Mouse (Mus musculus) frontal cortex, adult (tissue): Measurements from ENCODE around the gene Mtch2.
A peak's percentile ranks its signal among the peaks of the same experiment; 100 is the strongest.
"Not testable (repeated sequence)": the region's sequence is repeated elsewhere in the genome, so short reads cannot be mapped to it uniquely, and the experiment has no call there.

Experiments
- ATAC-seq: cut with Nextera tagmentation; 2 replicates; pipeline ENCODE4 v1.9.2; 2017; ENCODE audit warnings: mild to moderate bottlenecking, moderate library complexity, mixed read lengths; ENCODE audit not compliant: low TSS enrichment

Mtch2 gene

DNA sequence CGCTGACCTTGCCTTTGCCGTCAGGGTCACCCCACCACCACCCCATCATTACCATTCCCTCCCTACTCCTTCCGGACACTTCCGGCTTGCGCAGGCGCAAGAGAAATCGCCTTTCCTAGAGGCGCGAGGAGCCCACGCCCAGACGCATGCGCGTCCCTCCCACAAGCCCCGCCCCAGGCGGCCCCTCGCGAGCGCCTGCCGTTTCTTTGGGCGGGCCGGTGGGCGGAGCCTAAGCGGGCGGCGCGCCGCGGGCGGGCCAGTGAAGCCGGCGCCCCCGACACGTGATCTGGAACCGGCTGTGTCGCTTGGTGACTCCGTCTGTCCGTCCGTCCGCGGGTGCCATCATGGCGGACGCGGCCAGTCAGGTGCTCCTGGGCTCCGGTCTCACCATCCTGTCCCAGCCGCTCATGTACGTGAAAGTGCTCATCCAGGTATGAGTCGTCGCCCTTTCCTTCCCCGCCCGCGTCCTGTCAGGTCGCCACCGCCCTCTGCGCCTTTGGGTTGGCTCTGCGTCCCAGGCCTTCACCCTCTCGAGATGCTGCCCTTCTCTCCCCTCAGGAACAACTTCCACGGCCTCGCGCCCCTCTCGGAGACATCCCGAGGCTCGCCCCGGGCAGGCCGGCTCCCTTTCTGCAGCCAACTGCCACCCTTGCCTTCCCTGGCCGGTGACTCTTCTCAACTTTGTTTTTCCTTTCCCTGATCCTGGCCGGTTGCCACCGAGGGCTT, at the start of gene Mtch2:
Mtch2 (plus strand) TSS at position 201 of the 726 bp plus-strand sequence.
- ATAC-seq = peak; percentile 86

DNA sequence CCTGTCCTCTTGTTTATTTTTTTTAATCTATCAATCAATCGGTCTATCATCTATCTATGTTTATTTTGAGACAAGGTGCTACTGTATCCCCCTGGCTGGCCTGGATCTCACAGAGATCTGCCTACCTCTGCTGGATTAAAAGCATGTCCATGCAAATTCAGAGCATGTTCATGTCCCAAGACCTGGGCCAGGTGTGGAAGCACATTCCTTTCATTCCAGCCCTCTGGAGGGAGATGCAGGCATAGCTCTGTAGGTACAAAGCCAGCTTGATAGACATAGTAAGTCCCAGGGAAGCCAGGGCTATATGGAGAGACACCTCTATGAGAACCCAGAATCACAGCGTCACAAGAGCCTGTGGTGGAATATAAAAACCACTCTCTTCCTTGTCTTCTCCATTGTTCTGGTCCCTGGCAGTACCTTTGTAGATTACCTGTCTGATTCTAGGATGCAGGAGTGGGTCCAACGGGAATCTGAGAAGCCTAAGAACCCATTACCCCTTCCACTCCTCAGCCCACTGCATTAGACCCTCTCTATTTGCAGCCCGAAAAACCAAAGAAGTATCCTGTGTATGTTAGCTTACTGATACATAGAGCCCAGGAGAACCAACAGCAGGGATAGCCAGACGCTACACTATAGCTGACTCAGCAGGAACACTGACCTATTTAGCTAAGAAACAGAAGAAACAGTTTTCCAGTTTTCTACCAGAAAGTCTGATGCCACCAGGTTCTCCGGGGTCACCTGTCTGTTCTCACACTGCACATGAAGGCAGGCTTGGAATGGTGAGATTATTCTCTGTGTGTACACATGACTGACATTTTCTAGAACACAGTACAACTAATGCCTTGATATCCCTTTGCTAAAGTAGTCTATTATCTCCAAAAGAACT, 38.5 kb upstream of the Mtch2 start:
- peak; percentile 33; the same call in 1 of the 2 replicates for ATAC-seq

DNA sequence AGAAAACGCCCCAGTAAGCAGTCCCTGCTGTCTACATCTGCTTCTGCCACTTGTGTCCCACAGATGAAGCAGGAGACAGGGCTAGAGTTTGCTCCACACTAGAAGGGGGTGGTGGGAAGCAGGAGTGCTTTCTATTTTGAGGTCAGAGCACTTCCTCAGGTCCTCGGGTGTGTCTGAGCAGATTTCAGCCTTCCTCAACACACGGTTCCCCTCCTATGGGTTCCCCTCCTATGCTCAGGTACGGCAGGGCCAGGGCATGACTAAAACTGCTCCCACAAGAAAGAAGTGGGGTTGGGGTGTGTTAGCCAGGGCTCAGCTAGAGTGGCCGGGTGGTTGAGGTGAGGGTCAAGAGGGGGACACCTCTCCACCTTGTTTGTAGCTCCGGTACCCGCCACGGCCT, 36.2 kb upstream of the Mtch2 start:
- ATAC-seq = no peak

DNA sequence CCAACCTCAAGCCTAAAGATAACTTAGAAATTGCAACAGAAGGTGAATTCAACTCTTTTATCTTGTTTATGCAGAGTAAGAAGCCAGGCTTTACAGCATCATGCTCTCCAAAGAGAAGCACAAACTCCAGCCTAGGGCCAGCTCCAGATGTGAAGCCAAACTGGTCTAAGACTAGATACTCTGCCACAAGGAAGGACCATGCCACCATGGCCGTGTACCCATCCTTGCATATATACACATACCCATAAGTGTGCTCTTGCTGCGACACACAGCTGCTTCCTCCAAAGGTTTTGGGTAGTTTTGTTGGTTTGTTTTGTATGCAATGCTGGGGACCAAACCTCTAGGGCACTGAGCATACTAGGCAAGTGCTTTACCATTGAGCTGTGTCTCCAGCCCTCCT, 31.7 kb upstream of the Mtch2 start:
- no peak for ATAC-seq

DNA sequence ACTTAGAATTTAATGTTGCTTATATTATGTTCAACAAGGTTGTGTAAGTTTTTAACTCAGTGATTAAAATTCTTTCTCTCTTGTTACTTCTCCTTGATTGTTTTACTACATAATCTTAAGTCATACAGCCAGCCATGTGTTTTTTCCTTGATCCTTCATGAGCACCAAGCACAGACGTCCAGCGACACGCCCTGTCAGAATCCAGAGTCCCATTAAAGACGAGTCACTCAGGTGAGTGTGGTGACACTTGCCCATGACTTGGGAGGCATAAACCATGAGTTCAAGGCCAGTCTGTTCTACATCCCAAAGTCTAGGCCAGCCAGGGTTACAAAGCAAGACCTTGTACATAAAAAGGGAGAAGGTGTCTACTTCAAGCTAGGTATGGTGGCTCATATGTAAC, 30.8 kb upstream of the Mtch2 start:
- ATAC-seq = no peak

DNA sequence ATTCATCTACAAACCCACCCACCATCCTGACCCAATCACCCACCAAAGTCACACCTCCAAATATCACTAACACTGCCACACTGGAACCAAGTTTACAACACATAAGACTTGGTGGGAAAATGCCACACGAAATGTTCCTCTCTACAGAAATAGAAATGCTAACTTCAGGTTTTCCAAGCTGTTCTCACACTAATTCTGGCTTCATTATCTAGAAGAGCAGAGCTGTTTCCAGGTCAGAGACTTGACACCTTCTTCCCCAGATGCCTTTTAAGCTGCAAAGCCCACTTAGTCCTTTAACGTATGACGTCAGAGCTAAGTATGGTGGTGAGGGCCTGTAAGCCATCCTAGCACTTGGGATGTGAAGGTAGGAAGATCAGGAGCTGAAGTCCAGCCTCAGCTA, 28.2 kb upstream of the Mtch2 start:
- ATAC-seq = peak; percentile 83

DNA sequence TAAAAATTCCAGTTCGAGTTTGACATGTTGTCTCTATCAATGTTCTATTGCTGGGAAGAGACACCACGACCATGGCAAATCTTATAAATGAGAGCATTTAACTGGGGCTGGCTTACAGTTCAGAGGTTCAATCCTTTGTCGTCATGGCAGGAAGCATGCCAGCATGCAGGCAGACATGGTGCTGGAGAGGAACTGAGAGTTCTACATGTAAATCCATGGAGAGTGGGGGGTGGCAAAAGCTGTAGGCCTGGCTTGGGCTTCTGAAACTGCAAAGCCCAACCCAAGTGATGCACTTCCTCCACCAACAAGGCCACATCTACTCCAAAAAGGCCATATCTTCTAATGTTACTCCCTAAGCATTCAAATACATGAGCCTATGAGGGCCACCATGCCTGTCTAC, 26.1 kb upstream of the Mtch2 start:
- no peak for ATAC-seq

DNA sequence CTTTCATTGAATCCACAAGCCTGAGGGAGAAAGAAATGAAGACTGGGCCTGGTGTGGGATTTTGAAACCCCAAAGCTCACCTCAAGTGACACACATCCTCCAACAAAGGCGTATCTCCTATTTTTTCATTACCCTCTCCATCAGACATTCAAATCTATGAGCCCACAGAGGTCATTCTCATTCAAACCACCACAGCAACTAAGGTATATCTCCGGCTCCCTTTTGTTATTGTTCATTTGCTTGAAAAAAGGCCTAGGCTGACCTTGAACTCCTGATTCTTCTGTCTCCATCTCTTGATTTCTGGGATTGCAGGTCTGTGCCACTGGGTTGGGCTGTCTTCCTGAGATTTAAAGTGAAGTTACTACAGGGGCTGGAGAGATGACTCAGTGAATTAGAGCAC, 24.0 kb upstream of the Mtch2 start:
- no peak for ATAC-seq

DNA sequence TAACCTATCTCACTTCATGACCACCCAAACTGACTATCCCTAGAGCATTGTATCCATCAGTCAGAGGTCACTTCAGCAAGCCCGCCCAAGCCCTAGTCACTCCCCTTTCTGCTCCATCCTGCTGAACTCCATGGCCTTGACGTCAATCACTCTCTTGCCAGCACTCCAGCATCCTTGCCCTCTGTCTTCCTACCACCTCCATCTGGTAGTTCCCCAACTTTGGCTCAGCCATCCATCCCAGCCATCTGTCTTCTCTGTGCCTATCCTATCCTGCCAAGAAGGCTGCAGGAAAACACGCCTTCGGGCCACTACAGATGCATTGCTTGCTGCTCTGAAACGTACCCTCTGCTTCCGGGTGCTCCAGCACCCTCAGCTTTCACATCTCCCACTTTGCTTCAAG, 23.2 kb upstream of the Mtch2 start:
- peak; percentile 84 for ATAC-seq

DNA sequence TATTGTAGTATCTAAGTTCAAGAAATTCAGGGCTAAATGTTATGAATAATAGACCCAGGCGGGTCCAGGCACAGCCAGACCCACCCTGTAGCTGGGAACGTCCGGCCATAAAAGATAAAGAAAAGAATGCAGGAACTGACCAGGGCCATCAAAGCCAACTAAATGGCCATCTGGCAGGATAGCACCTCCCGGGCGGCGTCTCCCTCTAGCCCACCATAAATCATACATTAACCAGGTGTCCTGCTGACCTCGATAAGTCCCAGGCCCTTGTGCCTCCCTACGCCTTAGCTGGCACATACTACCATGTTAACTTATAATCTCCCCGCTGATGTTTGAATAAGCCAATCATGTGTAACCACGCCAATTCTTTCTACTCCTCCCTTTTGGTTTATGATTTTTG, 22.4 kb upstream of the Mtch2 start:
- ATAC-seq = not testable (repeated sequence)

DNA sequence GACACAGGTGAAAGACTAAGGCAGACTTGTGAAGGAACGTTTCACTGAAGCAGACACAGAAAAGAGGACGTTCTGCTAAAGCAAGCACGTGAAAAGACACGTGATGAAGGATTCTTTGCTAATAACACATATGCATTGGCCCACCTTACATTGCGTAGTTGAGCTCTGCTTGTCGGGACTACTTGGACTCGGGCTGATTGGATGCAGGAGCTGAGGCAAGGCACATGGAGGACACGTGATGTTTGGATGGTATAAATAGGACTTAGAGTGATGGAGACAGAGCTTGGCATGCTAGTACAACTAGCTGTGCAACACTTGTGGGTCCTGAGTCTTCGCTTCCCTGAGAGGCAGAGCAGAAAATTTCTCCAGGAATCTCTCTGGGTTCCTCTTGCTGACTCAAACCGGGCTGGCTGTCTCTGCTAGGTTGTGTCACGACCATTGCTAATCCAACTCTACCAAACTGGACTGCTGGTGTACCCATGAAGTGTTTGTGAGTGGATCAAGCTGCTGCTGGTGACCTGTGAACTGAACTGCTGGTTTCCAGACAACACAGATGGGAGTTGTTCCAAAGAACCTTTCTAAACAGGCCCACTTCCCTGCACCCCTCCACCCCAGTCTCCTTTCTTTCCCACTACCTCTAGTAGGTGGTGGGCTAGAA, 21.3 kb upstream of the Mtch2 start:
- no peak for ATAC-seq

DNA sequence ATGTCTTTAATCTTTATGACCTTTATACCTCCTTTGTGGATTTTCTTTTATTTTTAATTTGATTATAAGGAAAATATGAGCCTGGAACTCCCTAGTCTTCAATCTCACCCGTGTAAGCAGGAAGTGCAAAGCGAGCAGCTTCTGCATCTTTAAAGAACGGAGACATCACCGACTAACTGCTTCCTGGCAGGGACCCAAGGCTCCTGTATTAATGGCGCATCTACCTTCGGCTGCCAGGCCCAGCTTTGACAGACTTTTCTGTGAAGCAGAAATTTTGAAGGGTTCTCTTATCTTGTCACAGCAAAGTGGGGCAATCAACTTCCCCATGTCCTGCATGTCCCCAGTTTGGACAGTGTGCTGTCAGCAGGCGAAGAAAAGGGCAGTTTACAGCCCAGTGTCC, 18.2 kb upstream of the Mtch2 start:
- no peak for ATAC-seq

DNA sequence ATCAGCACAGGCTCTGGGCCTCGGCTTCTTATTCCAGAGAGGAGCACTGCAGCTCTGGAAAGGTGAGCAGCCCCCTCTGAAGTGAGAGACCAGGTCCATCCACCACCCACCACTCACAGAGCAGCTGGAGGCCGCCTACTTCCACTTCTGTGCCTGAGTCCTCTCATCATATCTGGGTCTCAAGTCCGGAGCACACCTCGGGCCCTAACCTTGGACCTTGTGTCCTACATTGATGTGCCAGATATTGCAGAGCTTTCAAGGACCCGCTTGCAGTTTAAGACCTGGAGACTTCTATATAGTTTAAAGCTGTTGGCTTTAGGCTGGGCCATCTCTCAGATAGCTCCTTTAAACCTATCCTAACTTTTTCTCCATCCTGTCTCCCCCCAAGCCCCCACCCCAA, 13.5 kb upstream of the Mtch2 start:
- no peak for ATAC-seq

DNA sequence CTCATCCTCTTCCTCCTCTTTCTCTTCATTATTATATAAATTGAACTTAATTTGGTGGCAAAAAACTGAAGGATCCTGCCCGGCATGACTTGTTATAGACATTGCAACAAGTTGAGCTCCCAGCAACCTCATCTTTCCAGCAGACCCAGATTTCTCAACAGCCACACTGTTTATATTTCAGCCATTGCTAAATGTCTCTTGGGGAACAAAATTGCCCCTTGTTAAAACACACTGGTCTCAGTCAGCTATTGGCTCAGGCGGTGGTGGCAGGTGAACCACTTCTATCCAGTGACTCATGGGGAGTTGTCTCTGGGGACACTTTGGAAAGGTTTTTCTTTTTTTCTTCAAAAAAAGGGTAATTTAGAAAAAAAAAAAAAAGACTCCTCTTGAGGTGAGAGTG, 8.3 kb upstream of the Mtch2 start:
- ATAC-seq = no peak

DNA sequence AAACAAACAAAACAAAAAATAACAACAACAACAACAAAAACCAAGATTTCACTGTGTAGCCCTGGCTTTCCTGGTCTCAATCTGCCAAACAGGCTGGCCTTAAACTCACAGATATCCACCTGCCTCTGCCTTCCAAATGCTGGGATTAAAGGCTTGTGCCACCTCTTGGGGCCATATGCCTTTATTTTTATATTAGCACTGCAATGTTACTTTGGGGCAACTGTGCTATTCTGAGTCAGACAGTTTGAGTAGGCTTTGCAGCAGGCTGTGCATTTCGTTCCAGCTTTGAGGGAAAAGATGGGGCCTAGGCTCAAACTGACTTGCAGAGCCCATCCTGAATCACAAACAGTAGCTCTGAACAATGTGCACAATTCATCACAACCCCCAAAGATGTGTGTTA, 3.3 kb upstream of the Mtch2 start:
- no peak for ATAC-seq

DNA sequence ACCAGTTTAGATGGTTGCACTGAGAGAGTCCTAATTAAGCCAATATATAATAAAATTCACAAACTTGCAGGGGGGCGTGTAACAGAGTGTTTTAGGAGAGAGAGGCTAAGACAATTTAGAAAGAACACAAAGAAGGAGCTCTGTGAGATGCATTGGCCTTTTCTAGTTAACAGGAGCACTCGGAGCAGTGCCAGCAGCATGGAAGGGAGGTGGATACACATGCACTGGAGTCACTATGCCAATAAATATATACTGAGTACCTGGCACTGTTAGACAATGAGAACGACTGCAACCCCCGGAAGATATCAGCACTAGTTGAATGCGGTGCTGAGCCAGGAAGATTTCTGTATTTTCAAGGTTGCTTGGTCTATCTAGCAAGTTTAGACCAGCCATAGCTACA, 2.7 kb upstream of the Mtch2 start:
- no peak for ATAC-seq

DNA sequence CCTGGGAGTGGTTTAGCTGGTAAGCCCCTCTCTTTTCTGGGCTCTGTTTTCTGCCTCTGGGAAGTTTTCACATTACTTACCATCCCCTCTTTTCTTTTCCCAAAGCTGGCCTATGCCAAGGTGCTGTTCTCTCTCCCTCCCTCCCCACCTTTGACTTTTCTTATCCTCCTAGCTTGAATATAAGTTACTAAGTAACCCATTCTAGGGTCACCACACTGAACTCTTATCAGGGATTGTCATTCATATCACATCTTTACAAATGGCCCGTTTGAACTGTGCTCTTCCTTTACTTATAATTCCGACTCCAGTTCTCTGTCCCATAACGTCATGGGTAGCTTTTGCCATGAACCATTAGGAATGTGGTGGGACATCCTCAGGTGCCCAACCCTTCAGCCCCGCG, 1.7 kb upstream of the Mtch2 start:
- ATAC-seq = no peak

DNA sequence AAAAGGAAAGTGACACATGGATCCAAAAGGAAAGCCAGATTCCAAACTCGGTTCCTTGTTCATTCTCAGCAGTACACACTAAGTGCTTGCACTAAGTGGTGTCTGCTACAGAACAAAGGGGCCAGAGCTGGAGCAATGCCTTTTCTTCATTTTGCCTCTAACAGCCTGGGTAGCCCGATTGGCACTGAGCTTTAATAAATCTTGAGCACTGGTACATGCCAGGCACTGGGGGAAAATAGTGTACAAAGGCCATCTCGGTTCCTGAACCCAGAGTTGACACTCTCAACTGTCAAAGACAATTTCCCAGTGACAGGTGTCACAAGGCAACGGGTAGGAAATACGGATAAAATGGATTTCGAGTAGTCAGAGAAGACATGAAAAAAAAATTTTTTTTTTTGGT, 784 bp upstream of the Mtch2 start:
- ATAC-seq = no peak

DNA sequence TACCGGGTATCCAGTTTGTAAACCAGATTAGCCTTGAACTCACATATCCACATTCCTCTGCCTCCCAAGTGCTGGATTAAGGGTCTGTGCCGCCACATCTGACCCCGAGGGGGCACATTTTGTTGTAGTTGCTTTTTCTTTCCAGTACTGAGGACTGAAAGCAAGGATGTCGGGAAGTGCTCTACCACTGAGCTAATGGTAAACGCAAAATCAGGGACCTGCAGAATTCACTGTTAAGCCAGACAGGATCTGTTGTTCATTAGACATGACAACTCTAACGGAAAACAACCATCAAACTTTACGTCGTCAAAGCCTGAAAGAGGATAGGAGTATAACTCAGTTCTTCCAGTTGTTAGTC, 379 bp upstream of the Mtch2 start:
- peak; percentile 22 for ATAC-seq

DNA sequence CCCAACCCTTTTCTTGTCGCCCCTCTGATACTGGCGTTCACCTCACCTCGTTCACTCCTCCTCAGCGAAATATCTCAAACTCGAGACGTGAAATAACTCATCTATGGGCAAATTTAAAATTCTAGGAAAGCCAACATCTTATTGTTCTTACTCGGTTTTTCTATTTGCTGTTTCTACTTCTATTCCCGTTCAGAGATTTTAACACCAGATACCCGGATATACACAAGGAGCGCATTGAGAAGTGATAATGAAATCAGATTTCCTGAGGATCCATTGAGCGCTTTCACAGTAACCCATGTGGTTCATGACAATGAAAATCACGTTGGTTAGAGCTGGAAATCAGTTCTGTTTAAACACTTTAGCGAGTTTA, 711 bp downstream of the Mtch2 start:
- ATAC-seq = no peak

DNA sequence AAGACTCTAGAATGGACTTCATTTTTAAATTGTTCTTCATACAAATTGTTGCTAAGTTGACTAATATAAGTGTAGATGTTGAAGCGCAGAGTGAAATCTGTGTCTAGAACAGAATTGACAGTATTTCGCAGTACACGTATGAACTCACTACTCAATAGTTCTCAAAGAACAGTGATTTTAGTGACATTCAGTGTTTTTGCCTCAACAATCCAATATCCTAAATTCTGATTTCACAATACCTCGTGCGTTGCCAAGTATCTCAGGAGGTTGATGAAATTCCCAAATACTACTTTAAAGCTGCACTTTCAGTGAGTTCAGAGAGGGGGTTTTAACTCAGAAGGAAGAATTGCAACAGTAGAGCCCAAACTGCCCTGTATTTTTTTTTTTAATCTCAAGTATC, 1.4 kb downstream of the Mtch2 start:
- no peak for ATAC-seq

DNA sequence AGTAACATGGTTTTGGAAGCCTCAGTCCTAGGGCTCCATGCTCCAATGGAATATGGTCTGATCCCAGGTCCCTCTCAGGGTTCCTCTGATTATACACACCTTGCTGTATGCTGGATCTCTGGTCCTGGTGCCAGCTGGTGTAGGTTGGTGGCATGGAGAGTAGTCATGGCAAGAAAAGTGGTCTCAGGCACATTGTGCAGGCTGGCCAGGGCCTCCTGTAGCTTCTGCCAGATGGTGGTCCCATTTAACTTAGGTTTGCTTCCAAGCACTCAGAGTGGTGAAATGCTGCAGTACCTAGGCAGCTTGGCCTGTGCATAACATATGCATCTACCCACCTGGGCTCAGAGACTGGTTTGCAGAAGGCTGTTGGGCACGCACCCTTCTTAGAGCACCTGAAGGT, 3.4 kb downstream of the Mtch2 start:
- no peak for ATAC-seq

DNA sequence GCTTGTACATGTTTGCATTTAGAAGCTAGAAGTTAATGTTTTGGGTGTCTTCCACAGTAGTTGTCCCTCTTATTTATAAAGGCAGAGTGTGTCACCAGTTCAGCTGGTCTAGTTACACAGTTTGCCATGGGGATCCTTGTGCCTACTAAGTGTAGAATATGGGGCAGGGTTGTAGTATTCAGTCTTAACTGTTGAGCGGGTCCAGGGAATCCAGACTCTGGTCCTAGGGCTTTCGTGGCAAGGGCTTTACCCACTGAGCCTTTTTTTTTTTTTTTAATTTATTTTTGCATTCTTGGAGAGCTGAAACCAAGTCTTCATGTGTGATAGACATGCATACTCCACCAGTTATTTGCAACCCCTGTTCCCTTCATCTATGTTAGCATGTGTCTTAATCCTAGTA, 14.5 kb downstream of the Mtch2 start:
- ATAC-seq = no peak
